Mouse (Mus musculus) heart, embryonic 14.5 days (tissue): Measurements from ENCODE around the gene Dennd2a. TPM values are rescaled to one million over a fixed set of nuclear protein-coding genes. Genes with fewer than 3 reads are reported as not detected.

ENCODE experiments used
- ATAC-seq: fragments of 200-750 bp; cut with Nextera tagmentation; 2 replicates; pipeline ENCODE4 v1.8.0; 2017; ENCODE audit warnings: low read depth, moderate TSS enrichment; ENCODE audit not compliant: insufficient number of reproducible peaks, insufficient read depth, low FRiP score
- H3K27ac ChIP-seq, 2 experiments: fragments of 200-500 bp in 1 of 2; fragments of 300-500 bp in 1 of 2; sonication (generic) in 1 of 2; replicated peaks in 1 of 2; 2 replicates each; pipeline ENCODE4 v1.5.1; 2012 to 2014; ENCODE audit warnings: low read depth in 2 of 2, low read length in 2 of 2, control low read depth in 1 of 2, mild to moderate bottlenecking in 1 of 2, mixed read lengths in 1 of 2; ENCODE audit not compliant: control insufficient read depth in 1 of 2, insufficient read depth in 1 of 2
- H3K27me3 ChIP-seq: fragments of 300-500 bp; sonication (generic); 2 replicates; pipeline ENCODE4 v1.6.1; 2014; ENCODE audit warnings: mild to moderate bottlenecking, low read length, control low read depth; ENCODE audit not compliant: control insufficient read depth, insufficient read depth
- H3K36me3 ChIP-seq: fragments of 300-500 bp; sonication (generic); 2 replicates; pipeline ENCODE4 v1.6.1; 2014; ENCODE audit warnings: mild to moderate bottlenecking, control low read depth, low read length, mixed read lengths; ENCODE audit not compliant: control insufficient read depth, insufficient read depth
- H3K4me1 ChIP-seq, 2 experiments: fragments of 200-500 bp in 1 of 2; fragments of 300-500 bp in 1 of 2; sonication (generic) in 1 of 2; 2 replicates each; pipeline ENCODE4 v1.6.1; 2012 to 2014; ENCODE audit warnings: low read length in 2 of 2, control low read depth in 1 of 2, mixed read lengths in 1 of 2; ENCODE audit not compliant: control insufficient read depth in 2 of 2, insufficient read depth in 2 of 2
- H3K4me2 ChIP-seq: fragments of 300-500 bp; sonication (generic); 2 replicates; pipeline ENCODE4 v1.6.1; 2014; ENCODE audit warnings: mild to moderate bottlenecking, low read length
- H3K4me3 ChIP-seq, 2 experiments: fragments of 200-500 bp in 1 of 2; fragments of 300-500 bp in 1 of 2; sonication (generic) in 1 of 2; 2 replicates each; pipeline ENCODE4 v1.5.1; 2012 to 2014; ENCODE audit warnings: low read length in 2 of 2, mild to moderate bottlenecking in 2 of 2, control low read depth in 1 of 2, low read depth in 1 of 2, moderate library complexity in 1 of 2; ENCODE audit not compliant: control insufficient read depth in 1 of 2, insufficient read depth in 1 of 2
- H3K9ac ChIP-seq: fragments of 300-500 bp; sonication (generic); 2 replicates; pipeline ENCODE4 v1.6.1; 2014; ENCODE audit warnings: mild to moderate bottlenecking, low read length
- H3K9me3 ChIP-seq: fragments of 300-500 bp; sonication (generic); 2 replicates; pipeline ENCODE4 v1.6.1; 2016; ENCODE audit warnings: low read length, control low read depth; ENCODE audit not compliant: control insufficient read depth
- WGBS: fragments of 180-500 bp; shearing (Covaris S2); extraction: QIAGEN DNeasy Blood & Tissue Kit; methylation state at CpG from one replicate; pipeline ENCODE4 v1.1.7; 2014; 5-methylcytosine and 5-hydroxymethylcytosine counted together
- polyA plus RNA-seq: library from polyadenylated mRNA; unstranded; fragments of >200 nt; fragmentation: Nextera tagmentation; extraction: Ambion mirVana; gene quantifications from 2 replicates; pipeline ENCODE4 v1.2.1, GENCODE M21; 2014

Gene Dennd2a
- polyA plus RNA-seq, 1 experiment from 2014 or later = 18.8 TPM

- H3K9me3 ChIP-seq = no peaks in the 10 kb centered on the region
- no peak overlapping the region for H3K9ac ChIP-seq
- WGBS = 48% methylated on average over 2 of the region's 2 CpGs
- H3K4me2 ChIP-seq = peak overlapping the region; percentile 54
- no peaks in the 10 kb centered on the region for H3K36me3 ChIP-seq
- H3K27ac ChIP-seq = peak overlapping the region; percentile 68 to 71
- H3K4me3 ChIP-seq = no peak overlapping the region
- no peaks in the 10 kb centered on the region for H3K27me3 ChIP-seq
- H3K4me1 ChIP-seq = peaks cover 32 to 45% of the 10 kb centered on the region in 2 experiments
- no peak for ATAC-seq
Observed at GRCm38 (mm10) chr6:39540563-39540962, 17.1 kb downstream of the Dennd2a start.

DNA sequence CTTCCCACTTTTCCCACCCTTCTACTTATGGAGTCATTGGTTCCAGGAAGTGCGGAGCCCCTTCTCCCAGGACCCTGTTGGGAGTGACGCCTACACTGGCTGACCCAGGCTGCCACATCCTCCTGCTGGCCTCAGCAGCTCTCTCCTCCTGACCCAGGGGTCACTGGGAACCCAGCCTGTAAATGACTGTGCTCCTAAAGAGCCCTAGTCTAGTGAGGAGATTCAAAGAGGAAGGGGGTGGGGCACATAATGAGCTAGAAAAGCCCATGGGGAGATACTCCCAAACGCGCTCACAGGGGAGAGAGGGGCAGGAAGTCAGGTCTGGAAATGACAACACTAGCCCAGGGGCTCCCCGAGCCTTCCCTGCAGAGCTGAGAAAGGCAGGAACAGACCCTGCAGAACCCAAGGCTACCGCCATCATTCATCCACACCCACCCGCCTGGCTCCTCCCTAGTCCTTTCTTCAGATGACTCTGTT is 17.9 kb downstream of the Dennd2a start:
- Histone ChIP-seq H3K4me1 (peaks cover 32 to 44% of the 10 kb centered on the region in 2 experiments), H3K27ac (peak overlapping the region; percentile 68 to 71), H3K27me3 (no peaks in the 10 kb centered on the region), H3K9me3 (no peaks in the 10 kb centered on the region), H3K36me3 (no peaks in the 10 kb centered on the region), H3K9ac (no peak overlapping the region; the same call in 1 of the 2 replicates), H3K4me2 (peak overlapping the region; percentile 54), H3K4me3 (no peak overlapping the region)
- WGBS = 29% methylated on average over 7 of the region's 7 CpGs
- ATAC-seq = peak; percentile 63

DNA sequence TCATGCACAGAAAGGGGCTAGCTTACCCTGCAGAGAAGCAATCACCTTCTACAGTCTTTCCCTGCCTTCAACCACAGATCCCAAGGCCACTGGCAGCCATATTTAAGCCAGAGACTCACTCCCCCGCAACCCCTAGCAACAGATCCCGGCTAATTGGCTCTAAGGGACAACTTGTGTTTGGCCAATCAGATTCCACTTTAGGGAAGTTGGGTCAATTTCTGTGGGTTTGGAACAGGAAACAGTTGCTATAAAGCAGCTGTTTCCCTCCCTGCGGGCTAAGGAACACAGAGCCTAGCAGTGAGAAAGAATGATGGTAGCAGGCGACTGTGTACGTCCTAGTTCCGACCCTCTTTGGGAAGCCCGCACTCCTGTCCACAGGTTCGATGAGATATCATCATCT is 19.4 kb downstream of the Dennd2a start:
- H3K4me3 ChIP-seq = no peak overlapping the region
- no peaks in the 10 kb centered on the region for H3K27me3 ChIP-seq
- H3K27ac ChIP-seq = peak overlapping the region; percentile 58 to 71
- WGBS = 73% methylated on average over 8 of the region's 8 CpGs
- no peak overlapping the region for H3K9ac ChIP-seq
- H3K9me3 ChIP-seq = no peaks in the 10 kb centered on the region
- H3K4me1 ChIP-seq = peaks cover 24 to 36% of the 10 kb centered on the region in 2 experiments
- no peaks in the 10 kb centered on the region for H3K36me3 ChIP-seq
- ATAC-seq = no peak
- no peak overlapping the region for H3K4me2 ChIP-seq

DNA sequence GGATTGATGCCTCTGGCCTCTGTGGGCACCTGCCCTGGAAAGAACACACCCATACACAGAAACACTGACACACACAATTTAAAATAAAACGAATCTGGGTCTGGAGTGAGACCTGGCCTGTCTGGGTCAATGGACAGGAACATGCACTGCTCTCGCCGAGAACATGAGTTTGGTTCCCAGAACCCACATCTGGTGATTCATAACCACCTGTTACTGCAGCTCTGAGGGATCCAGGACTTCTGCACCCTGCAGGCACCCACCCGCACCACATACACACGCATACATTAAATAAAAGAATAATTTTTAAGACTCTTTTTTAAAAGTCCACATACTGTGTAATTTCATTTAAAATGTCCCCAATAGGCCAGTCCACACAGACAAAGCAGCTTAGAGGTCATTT is 20.4 kb downstream of the Dennd2a start:
- no peak overlapping the region for H3K9ac ChIP-seq
- H3K4me3 ChIP-seq = no peak overlapping the region
- H3K9me3 ChIP-seq = no peaks in the 10 kb centered on the region
- no peak overlapping the region for H3K4me2 ChIP-seq
- 92% methylated on average over 5 of the region's 5 CpGs for WGBS
- H3K4me1 ChIP-seq = peaks cover 16 to 27% of the 10 kb centered on the region in 2 experiments
- H3K36me3 ChIP-seq = no peaks in the 10 kb centered on the region
- no peak overlapping the region for H3K27ac ChIP-seq
- ATAC-seq = no peak
- no peaks in the 10 kb centered on the region for H3K27me3 ChIP-seq

DNA sequence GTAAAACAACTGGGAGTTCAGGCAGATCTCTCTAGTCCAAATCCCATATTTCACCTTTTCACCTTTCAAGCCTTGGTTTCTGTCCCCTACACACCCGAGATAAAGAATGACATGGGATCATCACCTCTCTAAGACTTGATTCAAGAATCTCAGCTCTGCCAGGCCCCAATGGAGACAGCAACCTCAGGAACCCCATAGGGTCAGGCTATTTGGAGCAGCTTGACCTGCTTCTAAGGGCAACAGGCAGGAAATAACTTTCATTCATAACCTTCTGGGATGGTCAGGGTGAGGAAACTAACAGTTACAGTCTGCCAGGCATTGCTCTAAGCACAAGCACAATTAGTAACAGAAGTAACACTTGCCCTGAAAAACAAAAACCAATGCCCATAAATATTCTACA is 21.0 kb downstream of the Dennd2a start:
- no peak for ATAC-seq
- Histone ChIP-seq H3K4me1 (peaks cover 16 to 26% of the 10 kb centered on the region in 2 experiments), H3K27me3 (no peaks in the 10 kb centered on the region), H3K27ac (no peak overlapping the region), H3K36me3 (no peaks in the 10 kb centered on the region), H3K9ac (no peak overlapping the region), H3K9me3 (no peaks in the 10 kb centered on the region), H3K4me3 (no peak overlapping the region), H3K4me2 (no peak overlapping the region)
- WGBS = 24% methylated on average over 1 of the region's 1 CpGs

- no peaks in the 10 kb centered on the region for H3K27me3 ChIP-seq
- H3K9ac ChIP-seq = no peak overlapping the region
- no peak for ATAC-seq
- H3K4me2 ChIP-seq = no peak overlapping the region
- no peak overlapping the region for H3K4me3 ChIP-seq
- no peaks in the 10 kb centered on the region for H3K9me3 ChIP-seq
- H3K36me3 ChIP-seq = no peaks in the 10 kb centered on the region
- no peak overlapping the region for H3K27ac ChIP-seq
- peaks cover 9 to 17% of the 10 kb centered on the region in 2 experiments for H3K4me1 ChIP-seq
Observed at GRCm38 (mm10) chr6:39534944-39535343, 22.7 kb downstream of the Dennd2a start.

DNA sequence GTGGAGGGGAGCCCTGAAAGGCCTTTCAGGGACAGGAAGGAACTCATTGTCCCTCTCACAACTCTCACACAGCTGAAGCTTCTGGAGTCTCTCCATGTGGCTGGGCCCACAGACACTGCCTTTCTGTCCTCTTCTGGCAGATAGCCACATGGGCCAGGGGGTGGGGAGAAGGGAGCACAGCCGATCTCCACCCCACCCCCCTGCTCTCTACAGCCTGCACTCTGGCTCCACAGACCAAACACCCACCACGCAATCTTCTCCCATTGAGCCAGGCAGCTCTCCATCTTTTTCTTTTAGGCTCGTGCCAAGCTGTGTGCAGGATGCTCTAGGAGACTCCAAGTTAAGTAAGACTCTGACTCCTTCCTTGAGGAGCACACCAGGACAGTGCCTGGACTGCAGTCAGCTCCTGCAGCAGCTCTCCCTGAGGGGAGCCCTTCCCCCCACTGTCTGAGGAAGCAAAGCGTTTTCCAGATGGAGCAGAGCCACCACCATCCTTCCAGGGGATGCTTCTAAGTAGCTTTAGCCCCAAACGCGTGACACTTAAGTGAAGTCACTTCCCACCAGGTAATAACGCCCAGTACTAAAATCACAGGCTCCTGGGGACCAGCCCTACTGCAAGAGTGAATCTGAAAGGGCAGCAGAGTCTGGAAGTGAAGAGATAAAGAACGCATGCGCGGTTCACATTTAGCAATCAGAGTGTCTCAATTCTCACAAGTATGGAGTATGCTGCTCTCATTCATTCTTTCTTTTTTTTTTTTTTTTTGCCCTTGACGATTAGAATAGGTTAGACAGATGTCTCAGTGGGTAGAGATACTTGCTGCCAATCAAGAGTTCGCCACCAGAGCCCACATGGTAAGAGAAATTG is 28.8 kb downstream of the Dennd2a start:
- ATAC-seq = peak; percentile 65
- H3K9ac ChIP-seq = no peak overlapping the region
- WGBS = 16% methylated on average over 12 of the region's 12 CpGs

More for the DNA sequence above, 28.8 kb downstream of the Dennd2a start:
- Histone ChIP-seq H3K4me1 (peaks cover 13 to 18% of the 10 kb centered on the region in 2 experiments), H3K4me3 (no peak overlapping the region), H3K36me3 (no peaks in the 10 kb centered on the region), H3K9me3 (no peaks in the 10 kb centered on the region), H3K27me3 (no peaks in the 10 kb centered on the region), H3K27ac (peak overlapping the region; percentile 38 to 65), H3K4me2 (peak overlapping the region; percentile 39)
